Mouse (Mus musculus) embryonic facial prominence, embryonic 12.5 days (tissue): ENCODE data around the gene Isoc2b. TPM values are rescaled to one million over a fixed set of nuclear protein-coding genes. Genes with fewer than 3 reads are reported as not detected.

Experiments used
- ATAC-seq: fragments of 200-750 bp; cut with Nextera tagmentation; 2 replicates; pipeline ENCODE4 v1.8.0; 2017; ENCODE audit not compliant: insufficient number of reproducible peaks, insufficient read depth, low FRiP score, low TSS enrichment
- H3K27ac ChIP-seq: fragments of 300-500 bp; sonication (generic); 2 replicates; pipeline ENCODE4 v1.5.1; 2016; ENCODE audit warnings: mild to moderate bottlenecking
- H3K27me3 ChIP-seq: fragments of 300-500 bp; sonication (generic); 2 replicates; pipeline ENCODE4 v1.6.1; 2016; ENCODE audit warnings: mild to moderate bottlenecking, moderate library complexity
- H3K36me3 ChIP-seq: fragments of 300-500 bp; sonication (generic); 2 replicates; pipeline ENCODE4 v1.6.1; 2016; ENCODE audit warnings: mild to moderate bottlenecking
- H3K4me1 ChIP-seq: fragments of 300-500 bp; sonication (generic); 2 replicates; pipeline ENCODE4 v1.6.1; 2016
- H3K4me2 ChIP-seq: fragments of 300-500 bp; sonication (generic); replicated peaks from 2 replicates; pipeline ENCODE4 v1.6.1; 2016; ENCODE audit warnings: mild to moderate bottlenecking, moderate library complexity
- H3K4me3 ChIP-seq: fragments of 300-500 bp; sonication (generic); 2 replicates; pipeline ENCODE4 v1.5.1; 2016; ENCODE audit warnings: mild to moderate bottlenecking
- H3K9ac ChIP-seq: fragments of 300-500 bp; sonication (generic); 2 replicates; pipeline ENCODE4 v1.6.1; 2016; ENCODE audit warnings: mild to moderate bottlenecking, moderate library complexity
- H3K9me3 ChIP-seq: fragments of 300-500 bp; sonication (generic); 2 replicates; pipeline ENCODE4 v1.6.1; 2016; ENCODE audit warnings: mild to moderate bottlenecking, moderate library complexity
- WGBS: fragments of 180-500 bp; shearing (Covaris S2); methylation state at CpG from one replicate; pipeline ENCODE4 v1.1.7; 2016; 5-methylcytosine and 5-hydroxymethylcytosine counted together
- polyA plus RNA-seq: library from polyadenylated mRNA; unstranded; fragments of >200 nt; fragmentation: Nextera tagmentation; extraction: Ambion mirVana; gene quantifications from 2 replicates; pipeline ENCODE4 v1.2.1, GENCODE M21; 2016

Isoc2b gene
- polyA plus RNA-seq, 1 experiment from 2014 or later, result 4.4 TPM

- H3K9ac ChIP-seq, result no peak overlapping the region
- H3K9me3 ChIP-seq, result no peaks in the 10 kb centered on the region
- H3K4me3 ChIP-seq, result no peak overlapping the region
- no peaks in the 10 kb centered on the region for H3K36me3 ChIP-seq
- H3K27ac ChIP-seq, result no peak overlapping the region
- no peak overlapping the region for H3K4me2 ChIP-seq
- H3K27me3 ChIP-seq, result peaks cover 27% of the 10 kb centered on the region
- ATAC-seq, result no peak
- 59% methylated on average over 9 of the region's 9 CpGs for WGBS
- peaks cover 3% of the 10 kb centered on the region; the same call in 1 of the 2 replicates for H3K4me1 ChIP-seq
Observed at GRCm38 (mm10) chr7:4849372-4849771, 20.7 kb downstream of the Isoc2b start.

GRCm38 (mm10) chr7:4844917-4845309, 25.1 kb downstream of the Isoc2b start:
- ATAC-seq, result peak; percentile 57; the same call in 1 of the 2 replicates
- under 1% methylated on average over 13 of the region's 13 CpGs for WGBS
- peaks cover 64% of the 10 kb centered on the region for H3K27me3 ChIP-seq
- no peak overlapping the region for H3K27ac ChIP-seq
- peak overlapping the region; percentile 92 for H3K4me2 ChIP-seq
- peak overlapping the region; percentile 44 for H3K4me3 ChIP-seq
- peak overlapping the region; percentile 40 for H3K9ac ChIP-seq
- H3K36me3 ChIP-seq, result no peaks in the 10 kb centered on the region
- H3K4me1 ChIP-seq, result peaks cover 21% of the 10 kb centered on the region
- no peaks in the 10 kb centered on the region for H3K9me3 ChIP-seq

- WGBS, result under 1% methylated on average over 41 of the region's 41 CpGs
- ATAC-seq, result peak; percentile 49; the same call in 1 of the 2 replicates
- H3K9me3 ChIP-seq, result no peaks in the 10 kb centered on the region
- H3K27me3 ChIP-seq, result peaks cover 67% of the 10 kb centered on the region
- H3K27ac ChIP-seq, result no peak within 1 kb of the TSS
- H3K4me2 ChIP-seq, result peak within 1 kb of the TSS; percentile 92
- peak within 1 kb of the TSS; percentile 44 for H3K4me3 ChIP-seq
- peak within 1 kb of the TSS; percentile 40 for H3K9ac ChIP-seq
- H3K36me3 ChIP-seq, result no peaks in the 10 kb centered on the region
- H3K4me1 ChIP-seq, result peaks cover 21% of the 10 kb centered on the region
Observed at GRCm38 (mm10) chr7:4844245-4844916, 25.7 kb downstream of the Isoc2b start, which contains the start of gene Shisa7. Gene Shisa7, minus strand, starts transcription at chr7:4844696.

GRCm38 (mm10) chr7:4843604-4844244, 26.3 kb downstream of the Isoc2b start:
- ATAC-seq, result no peak
- peak overlapping the region; percentile 44 for H3K4me3 ChIP-seq
- no peaks in the 10 kb centered on the region for H3K9me3 ChIP-seq
- H3K4me1 ChIP-seq, result peaks cover 21% of the 10 kb centered on the region
- H3K4me2 ChIP-seq, result peak overlapping the region; percentile 92
- no peak overlapping the region for H3K27ac ChIP-seq
- H3K27me3 ChIP-seq, result peaks cover 73% of the 10 kb centered on the region
- no peaks in the 10 kb centered on the region for H3K36me3 ChIP-seq
- H3K9ac ChIP-seq, result peak overlapping the region; percentile 40
- WGBS, result under 1% methylated on average over 33 of the region's 34 CpGs

- WGBS, result 1% methylated on average over 16 of the region's 16 CpGs
- H3K4me3 ChIP-seq, result peak overlapping the region; percentile 12
- no peak overlapping the region for H3K9ac ChIP-seq
- H3K36me3 ChIP-seq, result no peaks in the 10 kb centered on the region
- peaks cover 21% of the 10 kb centered on the region for H3K4me1 ChIP-seq
- no peak overlapping the region for H3K27ac ChIP-seq
- H3K4me2 ChIP-seq, result peak overlapping the region; percentile 92
- no peaks in the 10 kb centered on the region for H3K9me3 ChIP-seq
- H3K27me3 ChIP-seq, result peaks cover 81% of the 10 kb centered on the region
- ATAC-seq, result peak; percentile 71
Observed at GRCm38 (mm10) chr7:4842634-4843131, 27.4 kb downstream of the Isoc2b start.

GRCm38 (mm10) chr7:4842077-4842476, 28.0 kb downstream of the Isoc2b start:
- H3K9ac ChIP-seq, result no peak overlapping the region
- H3K4me3 ChIP-seq, result no peak overlapping the region
- ATAC-seq, result peak; percentile 18; the same call in 1 of the 2 replicates
- peak overlapping the region; percentile 92 for H3K4me2 ChIP-seq
- no peaks in the 10 kb centered on the region for H3K36me3 ChIP-seq
- no peaks in the 10 kb centered on the region for H3K9me3 ChIP-seq
- peaks cover 21% of the 10 kb centered on the region for H3K4me1 ChIP-seq
- H3K27ac ChIP-seq, result no peak overlapping the region
- 51% methylated on average over 5 of the region's 5 CpGs for WGBS
- H3K27me3 ChIP-seq, result peaks cover 86% of the 10 kb centered on the region

GRCm38 (mm10) chr7:4837639-4838038, 32.4 kb downstream of the Isoc2b start:
- no peak overlapping the region for H3K27ac ChIP-seq
- no peak overlapping the region for H3K4me3 ChIP-seq
- no peak for ATAC-seq
- no peak overlapping the region for H3K9ac ChIP-seq
- H3K4me2 ChIP-seq, result no peak overlapping the region
- no peaks in the 10 kb centered on the region for H3K36me3 ChIP-seq
- H3K27me3 ChIP-seq, result peaks cover 83% of the 10 kb centered on the region
- peaks cover 13% of the 10 kb centered on the region for H3K4me1 ChIP-seq
- WGBS, result 18% methylated on average over 1 of the region's 1 CpGs
- H3K9me3 ChIP-seq, result no peaks in the 10 kb centered on the region

- Histone ChIP-seq H3K9me3 (no peaks in the 10 kb centered on the region), H3K4me1 (peaks cover 7% of the 10 kb centered on the region), H3K27ac (no peak overlapping the region), H3K36me3 (no peaks in the 10 kb centered on the region), H3K4me2 (peak overlapping the region; percentile 84), H3K4me3 (peak overlapping the region; percentile 45), H3K9ac (peak overlapping the region; percentile 54), H3K27me3 (peaks cover 78% of the 10 kb centered on the region)
- peak; percentile 70 for ATAC-seq
- under 1% methylated on average over 51 of the region's 51 CpGs for WGBS
Observed at GRCm38 (mm10) chr7:4836351-4836792, 33.7 kb downstream of the Isoc2b start.

- H3K4me3 ChIP-seq, result peak overlapping the region; percentile 45
- no peak overlapping the region for H3K27ac ChIP-seq
- no peak; the same call in 1 of the 2 replicates for ATAC-seq
Observed at GRCm38 (mm10) chr7:4835631-4836327, 34.3 kb downstream of the Isoc2b start.

GRCm38 (mm10) chr7:4830476-4830875, 39.6 kb downstream of the Isoc2b start:
- Histone ChIP-seq H3K36me3 (no peaks in the 10 kb centered on the region), H3K9me3 (no peaks in the 10 kb centered on the region), H3K4me2 (no peak overlapping the region), H3K4me1 (no peaks in the 10 kb centered on the region), H3K4me3 (no peak overlapping the region), H3K27me3 (peaks cover 47% of the 10 kb centered on the region), H3K27ac (no peak overlapping the region), H3K9ac (no peak overlapping the region)
- ATAC-seq, result no peak
- WGBS, result 5% methylated on average over 12 of the region's 12 CpGs

More at GRCm38 (mm10) chr7:4835631-4836327, 34.3 kb downstream of the Isoc2b start:
- Histone ChIP-seq H3K9me3 (no peaks in the 10 kb centered on the region), H3K9ac (peak overlapping the region; percentile 54; the same call in 1 of the 2 replicates), H3K4me1 (peaks cover 7% of the 10 kb centered on the region), H3K4me2 (peak overlapping the region; percentile 84), H3K36me3 (no peaks in the 10 kb centered on the region), H3K27me3 (peaks cover 80% of the 10 kb centered on the region)
- WGBS, result 7% methylated on average over 34 of the region's 34 CpGs

- Histone ChIP-seq H3K36me3 (no peaks in the 10 kb centered on the region), H3K9ac (no peak overlapping the region), H3K9me3 (no peaks in the 10 kb centered on the region), H3K4me2 (no peak overlapping the region), H3K27ac (no peak overlapping the region), H3K4me1 (peaks cover 8% of the 10 kb centered on the region; the same call in 1 of the 2 replicates), H3K4me3 (no peak overlapping the region), H3K27me3 (peaks cover 10% of the 10 kb centered on the region)
- 50% methylated on average over 4 of the region's 4 CpGs for WGBS
- no peak for ATAC-seq
Observed at GRCm38 (mm10) chr7:4825365-4825764, 44.7 kb downstream of the Isoc2b start.
